In genomic region chr1:132193806-132194205, GRCm38 (mm10) we compare ENCODE assay signal across 18 mouse cellular contexts. TPM values are rescaled to one million over a fixed set of nuclear protein-coding genes. Genes with fewer than 3 reads are reported as not detected.
DNase-seq lines count a peak whose midpoint lies in the region; ATAC-seq lines count a peak whose summit lies in the region.
"Had no signal": no experiment of that assay in that cellular context is flagged by ENCODE, and none has a peak within 500 bp of the region (broad histone marks: within the 10 kb centered on the region; RNA-seq: fewer than 3 reads in every experiment).

No protein-coding gene starts in this region.

- peak overlapping the region; percentile 76 for H3K4me2 ChIP-seq in forebrain, embryonic 13.5 days
- peak overlapping the region; percentile 78 for H3K4me2 ChIP-seq in hindbrain, embryonic 16.5 days (ENCODE audit: low read length)
- peak overlapping the region; percentile 69 for H3K4me2 ChIP-seq in neural tube, embryonic 12.5 days (replicated peaks)
- H3K4me2 ChIP-seq: heart, embryonic 13.5 days; limb, embryonic 13.5 days had no signal

- H3K36me3 ChIP-seq in forebrain, embryonic 13.5 days (ENCODE audit: poor library complexity, severe bottlenecking), result peaks cover 5% of the 10 kb centered on the region; the same call in 1 of the 2 replicates
- H3K36me3 ChIP-seq in hindbrain, embryonic 16.5 days (ENCODE audit: control insufficient read depth, insufficient read depth, low read length), result no peaks in the 10 kb centered on the region
- H3K36me3 ChIP-seq in neural tube, embryonic 12.5 days, result no peaks in the 10 kb centered on the region
- H3K36me3 ChIP-seq: heart, embryonic 13.5 days; limb, embryonic 13.5 days had no signal

- no peak overlapping the region for H3K27ac ChIP-seq in forebrain, embryonic 13.5 days
- H3K27ac ChIP-seq in hindbrain, embryonic 16.5 days (ENCODE audit: low read depth, low read length), result no peak overlapping the region
- no peak overlapping the region for H3K27ac ChIP-seq in neural tube, embryonic 12.5 days
- H3K27ac ChIP-seq: heart, embryonic 13.5 days; kidney, postnatal 0 days; limb, embryonic 13.5 days had no signal

- WGBS in forebrain, embryonic 13.5 days, result 72% methylated on average over 3 of the region's 3 CpGs
- WGBS in hindbrain, embryonic 16.5 days, result 60% methylated on average over 3 of the region's 3 CpGs
- 63% methylated on average over 3 of the region's 3 CpGs for WGBS in neural tube, embryonic 12.5 days

- peak; percentile 89 for DNase-seq in ZHBTc4 (ENCODE audit: low read depth, low spot score)
- no peak for DNase-seq in layer of hippocampus, postnatal 14 days (ENCODE audit: low spot score in 2 of 2)
- no peak for DNase-seq in testis, postnatal 14 days (ENCODE audit: low spot score)
- no peak for DNase-seq in layer of hippocampus, adult 11-12 months (ENCODE audit: low spot score)
- DNase-seq: adrenal gland, postnatal 36 days; gastrocnemius, postnatal 10 days; layer of hippocampus, postnatal 36 days; thymus, postnatal 4 days had no signal

- peak overlapping the region; percentile 90 for H3K4me3 ChIP-seq in forebrain, embryonic 13.5 days
- H3K4me3 ChIP-seq in hindbrain, embryonic 16.5 days (ENCODE audit: low read length), result peak overlapping the region; percentile 85; the same call in 1 of the 2 replicates
- H3K4me3 ChIP-seq in neural tube, embryonic 12.5 days, result no peak overlapping the region
- H3K4me3 ChIP-seq: heart, embryonic 13.5 days; limb, embryonic 13.5 days had no signal

- no peaks in the 10 kb centered on the region for H3K9me3 ChIP-seq in forebrain, embryonic 13.5 days (replicated peaks)
- H3K9me3 ChIP-seq in hindbrain, embryonic 16.5 days (ENCODE audit: control insufficient read depth, low read length), result no peaks in the 10 kb centered on the region
- no peaks in the 10 kb centered on the region for H3K9me3 ChIP-seq in neural tube, embryonic 12.5 days
- H3K9me3 ChIP-seq: heart, embryonic 13.5 days; limb, embryonic 13.5 days had no signal

- H3K4me1 ChIP-seq in forebrain, embryonic 13.5 days, result peaks cover 77% of the 10 kb centered on the region
- H3K4me1 ChIP-seq in hindbrain, embryonic 16.5 days (ENCODE audit: control insufficient read depth, insufficient read depth, low read depth, low read length), result peaks cover 62% of the 10 kb centered on the region
- peaks cover 77% of the 10 kb centered on the region for H3K4me1 ChIP-seq in neural tube, embryonic 12.5 days

- ATAC-seq in forebrain, embryonic 13.5 days, result no peak
- no peak for ATAC-seq in hindbrain, embryonic 16.5 days
- no peak for ATAC-seq in neural tube, embryonic 12.5 days (ENCODE audit: low FRiP score, low read depth)

- H3K9ac ChIP-seq in forebrain, embryonic 13.5 days, result 0 out of 2 replicates have a peak overlapping the region, but pooled peaks have one; percentile 100
- H3K9ac ChIP-seq in hindbrain, embryonic 16.5 days (ENCODE audit: low read depth, low read length), result no peak overlapping the region
- 0 out of 2 replicates have a peak overlapping the region, but pooled peaks have one; percentile 98 for H3K9ac ChIP-seq in neural tube, embryonic 12.5 days
- H3K9ac ChIP-seq: heart, embryonic 13.5 days; limb, embryonic 13.5 days had no signal

- no peaks in the 10 kb centered on the region for H3K27me3 ChIP-seq in forebrain, embryonic 13.5 days
- no peaks in the 10 kb centered on the region for H3K27me3 ChIP-seq in hindbrain, embryonic 16.5 days (replicated peaks; ENCODE audit: control insufficient read depth, insufficient read depth, low read length)
- H3K27me3 ChIP-seq in neural tube, embryonic 12.5 days (replicated peaks), result peaks cover 4% of the 10 kb centered on the region; the same call in 1 of the 2 replicates

RNA-seq across cellular contexts. Expression of gene AC124108.1, which starts 2.5 kb away (rescaled TPM):
- polyA plus RNA-seq in forebrain, embryonic 13.5 days (2015; fragmentation: Nextera tagmentation; extraction: Ambion mirVana), result 3.4 and 3.9 TPM in 2 replicates
- 1.8 and 2.3 TPM in 2 replicates for polyA plus RNA-seq in hindbrain, embryonic 16.5 days (2015; fragmentation: Nextera tagmentation; extraction: Ambion mirVana)
- 3.0 and 3.7 TPM in 2 replicates for polyA plus RNA-seq in neural tube, embryonic 12.5 days (2016; fragmentation: Nextera tagmentation; extraction: Ambion mirVana)
- under 1 TPM; 0.91 to 0.97 TPM for total RNA-seq in layer of hippocampus, postnatal 14 days (2021)
- polyA plus RNA-seq: heart, embryonic 13.5 days; lung, postnatal 0 days; small intestine, adult 2 months had no signal

RNA-seq across cellular contexts. Expression of gene Lemd1, which starts 2.6 kb away (rescaled TPM):
- 14.3 and 17.0 TPM in 2 replicates for polyA plus RNA-seq in forebrain, embryonic 13.5 days (2015; fragmentation: Nextera tagmentation; extraction: Ambion mirVana)
- polyA plus RNA-seq in hindbrain, embryonic 16.5 days (2015; fragmentation: Nextera tagmentation; extraction: Ambion mirVana), result 11.4 and 14.0 TPM in 2 replicates
- polyA plus RNA-seq in neural tube, embryonic 12.5 days (2016; fragmentation: Nextera tagmentation; extraction: Ambion mirVana), result 11.7 and 11.9 TPM in 2 replicates
- total RNA-seq in layer of hippocampus, postnatal 14 days (2021), result 1 to 10 TPM; 1.4 to 1.8 TPM
- total RNA-seq: gastrocnemius, postnatal 10 days had no signal
- polyA plus RNA-seq: heart, embryonic 13.5 days; lung, postnatal 0 days had no signal

RNA-seq across cellular contexts. Expression of gene Gm10188, which starts 35.8 kb away (rescaled TPM):
- 1.0 and 1.1 TPM in 2 replicates for polyA plus RNA-seq in forebrain, embryonic 13.5 days (2015; fragmentation: Nextera tagmentation; extraction: Ambion mirVana)
- not detected in 2 replicates for polyA plus RNA-seq in hindbrain, embryonic 16.5 days (2015; fragmentation: Nextera tagmentation; extraction: Ambion mirVana)
- polyA plus RNA-seq in neural tube, embryonic 12.5 days (2016; fragmentation: Nextera tagmentation; extraction: Ambion mirVana), result 0.74 and 0.86 TPM in 2 replicates
- not detected for total RNA-seq in layer of hippocampus, postnatal 14 days (2021)
- total RNA-seq: adrenal gland, postnatal 36 days; gastrocnemius, postnatal 10 days; layer of hippocampus, postnatal 36 days had no signal
- polyA plus RNA-seq: embryonic facial prominence, embryonic 11.5 days; heart, embryonic 13.5 days; kidney, postnatal 0 days; limb, embryonic 13.5 days; lung, postnatal 0 days; small intestine, adult 2 months; stomach, embryonic 16.5 days had no signal

RNA-seq across cellular contexts. Expression of gene Cdk18, which starts 54.3 kb away (rescaled TPM):
- 0.23 and 0.59 TPM in 2 replicates for polyA plus RNA-seq in forebrain, embryonic 13.5 days (2015; fragmentation: Nextera tagmentation; extraction: Ambion mirVana)
- polyA plus RNA-seq in hindbrain, embryonic 16.5 days (2015; fragmentation: Nextera tagmentation; extraction: Ambion mirVana), result 1.1 and 1.5 TPM in 2 replicates
- polyA plus RNA-seq in neural tube, embryonic 12.5 days (2016; fragmentation: Nextera tagmentation; extraction: Ambion mirVana), result 0.74 and 0.84 TPM in 2 replicates
- 10 to 100 TPM; 21.2 to 21.9 TPM for total RNA-seq in layer of hippocampus, postnatal 14 days (2021)
